Mouse (Mus musculus): Measurements from ENCODE around the gene Nip7. TPM values are rescaled to one million over a fixed set of nuclear protein-coding genes. Genes with fewer than 3 reads are reported as not detected.
"Not testable (repeated sequence)": the region's sequence is repeated elsewhere in the genome, so short reads cannot be mapped to it uniquely, and the experiment has no call there.

Gene Nip7
- polyA plus RNA-seq, 1 experiment: 32.1 TPM

- H3K27ac ChIP-seq (ENCODE audit: control insufficient read depth, insufficient read depth, low read depth, low read length): peak overlapping the region; percentile 96
- no peaks in the 10 kb centered on the region for H3K27me3 ChIP-seq (ENCODE audit: control insufficient read depth, insufficient read depth, low read length)
- no peaks in the 10 kb centered on the region; the same call in 1 of the 2 replicates for H3K4me1 ChIP-seq (ENCODE audit: control insufficient read depth, insufficient read depth, low read length)
- TF ChIP-seq POLR2A (IDR thresholded peaks at IDR 0.05; ENCODE audit: control insufficient read depth, low read depth, low read length) (no peak; the same call in 1 of the 2 replicates), CTCF (IDR thresholded peaks at IDR 0.05; ENCODE audit: control insufficient read depth, insufficient read depth, insufficient replicate concordance, low read depth, low read length) (no peak)
- no peaks in the 10 kb centered on the region for H3K36me3 ChIP-seq (ENCODE audit: control insufficient read depth, insufficient read depth, low read length)
- peak overlapping the region; percentile 99 for H3K4me3 ChIP-seq (ENCODE audit: control insufficient read depth, low read depth, low read length)
Measured at GRCm38 (mm10) chr8:107095717-107096365, 39.2 kb downstream of the Nip7 start.

- Histone ChIP-seq H3K4me3 (ENCODE audit: control insufficient read depth, low read depth, low read length) (peak within 1 kb of the TSS; percentile 99), H3K4me1 (ENCODE audit: control insufficient read depth, insufficient read depth, low read length) (no peaks in the 10 kb centered on the region; the same call in 1 of the 2 replicates), H3K36me3 (ENCODE audit: control insufficient read depth, insufficient read depth, low read length) (no peaks in the 10 kb centered on the region), H3K27me3 (ENCODE audit: control insufficient read depth, insufficient read depth, low read length) (no peaks in the 10 kb centered on the region), H3K27ac (ENCODE audit: control insufficient read depth, insufficient read depth, low read depth, low read length) (peak within 1 kb of the TSS; percentile 96)
- peak; percentile 45 for TF ChIP-seq POLR2A (IDR thresholded peaks at IDR 0.05; ENCODE audit: control insufficient read depth, low read depth, low read length)
- no peak for TF ChIP-seq CTCF (IDR thresholded peaks at IDR 0.05; ENCODE audit: control insufficient read depth, insufficient read depth, insufficient replicate concordance, low read depth, low read length)
Measured at GRCm38 (mm10) chr8:107096366-107097036, 39.8 kb downstream of the Nip7 start, which contains the start of gene Terf2. Terf2 (minus strand) TSS chr8:107096547.

GRCm38 (mm10) chr8:107100635-107101034 is 44.0 kb downstream of the Nip7 start:
- H3K4me3 ChIP-seq (ENCODE audit: control insufficient read depth, low read depth, low read length): no peak overlapping the region
- H3K4me1 ChIP-seq (ENCODE audit: control insufficient read depth, insufficient read depth, low read length): no peaks in the 10 kb centered on the region
- no peak overlapping the region for H3K27ac ChIP-seq (ENCODE audit: control insufficient read depth, insufficient read depth, low read depth, low read length)
- H3K36me3 ChIP-seq (ENCODE audit: control insufficient read depth, insufficient read depth, low read length): no peaks in the 10 kb centered on the region
- no peaks in the 10 kb centered on the region for H3K27me3 ChIP-seq (ENCODE audit: control insufficient read depth, insufficient read depth, low read length)
- TF ChIP-seq POLR2A (IDR thresholded peaks at IDR 0.05; ENCODE audit: control insufficient read depth, low read depth, low read length): no peak
- no peak for TF ChIP-seq CTCF (IDR thresholded peaks at IDR 0.05; ENCODE audit: control insufficient read depth, insufficient read depth, insufficient replicate concordance, low read depth, low read length)

GRCm38 (mm10) chr8:107104547-107104946 is 47.9 kb downstream of the Nip7 start:
- TF ChIP-seq POLR2A (IDR thresholded peaks at IDR 0.05; ENCODE audit: control insufficient read depth, low read depth, low read length) (no peak), CTCF (IDR thresholded peaks at IDR 0.05; ENCODE audit: control insufficient read depth, insufficient read depth, insufficient replicate concordance, low read depth, low read length) (peak; percentile 65; the same call in 1 of the 2 replicates)
- peaks cover 3% of the 10 kb centered on the region for H3K4me1 ChIP-seq (ENCODE audit: control insufficient read depth, insufficient read depth, low read length)
- H3K36me3 ChIP-seq (ENCODE audit: control insufficient read depth, insufficient read depth, low read length): no peaks in the 10 kb centered on the region
- H3K4me3 ChIP-seq (ENCODE audit: control insufficient read depth, low read depth, low read length): no peak overlapping the region
- H3K27me3 ChIP-seq (ENCODE audit: control insufficient read depth, insufficient read depth, low read length): no peaks in the 10 kb centered on the region
- no peak overlapping the region for H3K27ac ChIP-seq (ENCODE audit: control insufficient read depth, insufficient read depth, low read depth, low read length)

GRCm38 (mm10) chr8:107108089-107108488 is 51.4 kb downstream of the Nip7 start:
- H3K4me1 ChIP-seq (ENCODE audit: control insufficient read depth, insufficient read depth, low read length); H3K27me3 ChIP-seq (ENCODE audit: control insufficient read depth, insufficient read depth, low read length); H3K36me3 ChIP-seq (ENCODE audit: control insufficient read depth, insufficient read depth, low read length); H3K27ac ChIP-seq (ENCODE audit: control insufficient read depth, insufficient read depth, low read depth, low read length): not testable (repeated sequence)
- H3K4me3 ChIP-seq (ENCODE audit: control insufficient read depth, low read depth, low read length): peak overlapping the region; percentile 11; the same call in 1 of the 2 replicates

GRCm38 (mm10) chr8:107108978-107109720 is 52.5 kb downstream of the Nip7 start:
- Histone ChIP-seq H3K27ac (ENCODE audit: control insufficient read depth, insufficient read depth, low read depth, low read length) (no peak overlapping the region), H3K4me1 (ENCODE audit: control insufficient read depth, insufficient read depth, low read length) (peaks cover 9% of the 10 kb centered on the region), H3K27me3 (ENCODE audit: control insufficient read depth, insufficient read depth, low read length) (no peaks in the 10 kb centered on the region), H3K36me3 (ENCODE audit: control insufficient read depth, insufficient read depth, low read length) (no peaks in the 10 kb centered on the region), H3K4me3 (ENCODE audit: control insufficient read depth, low read depth, low read length) (peak overlapping the region; percentile 21)
- TF ChIP-seq POLR2A (IDR thresholded peaks at IDR 0.05; ENCODE audit: control insufficient read depth, low read depth, low read length) (no peak), CTCF (IDR thresholded peaks at IDR 0.05; ENCODE audit: control insufficient read depth, insufficient read depth, insufficient replicate concordance, low read depth, low read length) (no peak)

GRCm38 (mm10) chr8:107109816-107110435 is 53.2 kb downstream of the Nip7 start:
- Histone ChIP-seq H3K27me3 (ENCODE audit: control insufficient read depth, insufficient read depth, low read length) (no peaks in the 10 kb centered on the region), H3K4me1 (ENCODE audit: control insufficient read depth, insufficient read depth, low read length) (peaks cover 15% of the 10 kb centered on the region), H3K4me3 (ENCODE audit: control insufficient read depth, low read depth, low read length) (no peak overlapping the region), H3K36me3 (ENCODE audit: control insufficient read depth, insufficient read depth, low read length) (no peaks in the 10 kb centered on the region), H3K27ac (ENCODE audit: control insufficient read depth, insufficient read depth, low read depth, low read length) (no peak overlapping the region)
- TF ChIP-seq CTCF (IDR thresholded peaks at IDR 0.05; ENCODE audit: control insufficient read depth, insufficient read depth, insufficient replicate concordance, low read depth, low read length): no peak
- no peak for TF ChIP-seq POLR2A (IDR thresholded peaks at IDR 0.05; ENCODE audit: control insufficient read depth, low read depth, low read length)

Other genes with a start within 250 kb of the Nip7 start
- 0.35 and 0.43 TPM in 2 replicates for gene Has3, start 186.6 kb upstream of the Nip7 start, polyA plus RNA-seq (2012; rRNA removed)
- gene Utp4, start 163.2 kb upstream of the Nip7 start, polyA plus RNA-seq (2012; rRNA removed): 26.1 and 27.4 TPM in 2 replicates
- gene Sntb2, start 121.1 kb upstream of the Nip7 start, polyA plus RNA-seq (2012; rRNA removed): 13.4 and 14.4 TPM in 2 replicates
- 97.0 and 104 TPM in 2 replicates for gene Vps4a, start 25.7 kb upstream of the Nip7 start, polyA plus RNA-seq (2012; rRNA removed)
- 1.7 and 1.8 TPM in 2 replicates for gene Pdf, start 8.3 kb upstream of the Nip7 start, polyA plus RNA-seq (2012; rRNA removed)
- gene Cog8, start 188 bp upstream of the Nip7 start, polyA plus RNA-seq (2012; rRNA removed): 78.6 and 87.1 TPM in 2 replicates
- 92.7 and 108 TPM in 2 replicates for gene Tmed6, start 8.8 kb downstream of the Nip7 start, polyA plus RNA-seq (2012; rRNA removed)
- 13.6 and 14.1 TPM in 2 replicates for gene Terf2, start 39.7 kb downstream of the Nip7 start, polyA plus RNA-seq (2012; rRNA removed)
- 31.2 and 31.4 TPM in 2 replicates for gene Cyb5b, start 93.8 kb downstream of the Nip7 start, polyA plus RNA-seq (2012; rRNA removed)
- gene Nfat5, start 236.6 kb downstream of the Nip7 start, polyA plus RNA-seq (2012; rRNA removed): 14.8 and 21.4 TPM in 2 replicates